In the genomic region with DNA sequence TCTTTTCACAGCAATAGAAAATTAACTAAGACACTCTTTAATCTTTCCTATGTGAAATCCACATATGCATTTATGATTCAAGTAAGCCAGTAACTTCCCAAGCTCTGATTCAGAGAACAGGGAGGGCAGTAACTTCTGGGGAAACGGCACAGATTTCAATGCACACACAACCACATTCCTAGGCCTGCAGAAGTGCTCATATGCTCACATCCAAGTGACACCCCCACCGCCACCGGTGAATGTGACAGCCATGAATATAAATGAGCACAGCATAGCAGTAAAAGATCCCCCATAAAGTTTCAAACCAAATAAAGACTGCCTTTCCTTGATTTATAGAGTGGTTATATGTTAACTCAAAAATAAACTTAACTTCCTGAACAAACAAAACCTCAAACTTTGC, we compare ENCODE assay signal across 16 mouse cellular contexts.
"Had no signal": no experiment of that assay in that cellular context is flagged by ENCODE, and none has a peak within 500 bp of the region (broad histone marks: within the 10 kb centered on the region; RNA-seq: fewer than 3 reads in every experiment).

No protein-coding gene starts in this region.

- H3K27ac ChIP-seq: lung, embryonic 15.5 days; macrophage; midbrain, embryonic 13.5 days; midbrain, embryonic 15.5 days; neural tube, embryonic 12.5 days; stomach, embryonic 15.5 days had no signal

- H3K9ac ChIP-seq: liver, postnatal 0 days; lung, embryonic 15.5 days; midbrain, embryonic 13.5 days; midbrain, embryonic 15.5 days; neural tube, embryonic 12.5 days; stomach, embryonic 15.5 days had no signal

- ATAC-seq: liver, postnatal 0 days; lung, postnatal 0 days; midbrain, embryonic 13.5 days; midbrain, embryonic 15.5 days had no signal

- H3K27me3 ChIP-seq: lung, embryonic 15.5 days; megakaryocyte, embryonic 14.5 days; midbrain, embryonic 13.5 days; midbrain, embryonic 15.5 days; neural tube, embryonic 12.5 days; stomach, embryonic 15.5 days had no signal

- H3K9me3 ChIP-seq: lung, embryonic 15.5 days; midbrain, embryonic 13.5 days; midbrain, embryonic 15.5 days; neural tube, embryonic 12.5 days; stomach, embryonic 15.5 days had no signal

- H3K4me3 ChIP-seq: lung, embryonic 15.5 days; megakaryocyte, embryonic 14.5 days; midbrain, embryonic 13.5 days; midbrain, embryonic 15.5 days; neural tube, embryonic 12.5 days; stomach, embryonic 15.5 days had no signal

- H3K4me1 ChIP-seq: lung, embryonic 15.5 days; megakaryocyte, embryonic 14.5 days; midbrain, embryonic 13.5 days; midbrain, embryonic 15.5 days; neural tube, embryonic 12.5 days; stomach, embryonic 15.5 days had no signal

- H3K4me2 ChIP-seq: lung, embryonic 15.5 days; midbrain, embryonic 11.5 days; midbrain, embryonic 13.5 days; midbrain, embryonic 15.5 days; neural tube, embryonic 12.5 days; stomach, embryonic 15.5 days had no signal

- H3K36me3 ChIP-seq: lung, embryonic 15.5 days; midbrain, embryonic 13.5 days; midbrain, embryonic 15.5 days; neural tube, embryonic 12.5 days; stomach, embryonic 15.5 days had no signal

- DNase-seq: liver, postnatal 0 days; lung, adult 2 months; lung, postnatal 14 days; lung, postnatal 36 days; thymus, adult 2 months; thymus, postnatal 25 days; thymus, postnatal 4 days had no signal
